Mouse (Mus musculus) liver, adult 2 months (tissue): Measurements from ENCODE around the gene Vps13d.

Experiments
- CTCF ChIP-seq: fragments of 200-500 bp; IDR thresholded peaks from 2 replicates; pipeline ENCODE4 v1.5.1; 2011; ENCODE audit warnings: low read depth, low read length, control low read depth
- POLR2A ChIP-seq: fragments of 200-500 bp; IDR thresholded peaks from 2 replicates; pipeline ENCODE4 v1.6.1; 2011; ENCODE audit warnings: low read length, control low read depth; ENCODE audit not compliant: insufficient read depth; ENCODE audit errors: extremely low read depth

GRCm38 (mm10) chr4:144957721-144958120, 237.1 kb downstream of the Vps13d start:
- no peak for TF ChIP-seq CTCF
- no peak for TF ChIP-seq POLR2A
